Mouse (Mus musculus) myocyte (in vitro differentiated cells): ENCODE results near the gene Fam8a1.

Experiments
- CEBPB ChIP-seq: IDR thresholded peaks from 2 replicates; pipeline ENCODE4 v1.6.1; 2011; ENCODE audit warnings: mild to moderate bottlenecking, moderate library complexity; ENCODE audit not compliant: poor library complexity, insufficient read depth, severe bottlenecking
- MAX ChIP-seq: IDR thresholded peaks from one replicate; pipeline ENCODE4 v1.6.1; 2011; ENCODE audit warnings: low read depth, mild to moderate bottlenecking, control low read depth
- POLR2A ChIP-seq: IDR thresholded peaks from one replicate; pipeline ENCODE4 v1.6.1; 2011; ENCODE audit warnings: low read depth, mild to moderate bottlenecking, control low read depth, moderate library complexity; ENCODE audit not compliant: insufficient read length
- POLR2AphosphoS2 ChIP-seq: IDR thresholded peaks from one replicate; pipeline ENCODE4 v1.6.1; 2011; ENCODE audit warnings: low read depth, control low read depth; ENCODE audit not compliant: insufficient read length
- USF1 ChIP-seq: IDR thresholded peaks from one replicate; pipeline ENCODE4 v1.6.1; 2011; ENCODE audit warnings: low read depth, mild to moderate bottlenecking, control low read depth, moderate library complexity

DNA sequence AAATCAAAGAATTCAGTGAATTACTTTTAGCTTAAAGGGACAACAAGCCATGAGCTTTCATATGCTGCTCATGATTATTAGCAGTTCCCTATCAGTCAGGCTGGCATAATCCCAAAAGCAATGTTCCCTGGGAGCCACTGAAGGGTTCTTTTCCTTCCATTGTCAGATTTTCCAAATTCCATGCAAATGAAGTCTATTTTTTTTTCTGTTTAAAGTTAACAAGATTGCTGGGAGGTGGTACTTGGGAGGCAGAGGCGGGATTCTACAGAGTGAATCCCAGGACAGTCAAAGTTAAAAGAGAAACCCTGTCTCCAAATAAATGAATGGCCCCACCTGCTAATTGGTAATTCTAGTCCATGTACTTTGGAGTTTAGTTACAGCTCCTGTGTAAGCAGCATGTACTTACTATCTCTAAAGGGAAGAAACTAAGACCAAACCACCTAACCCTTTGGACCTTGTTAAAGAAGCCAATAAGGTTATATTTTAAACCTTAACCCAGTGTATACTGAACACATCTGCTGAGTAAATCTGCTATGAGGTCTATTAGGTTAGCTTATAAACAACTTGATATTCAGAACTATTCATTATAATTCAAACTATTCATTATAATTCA lies 26.1 kb downstream of the Fam8a1 start:
- TF ChIP-seq POLR2AphosphoS2 (no peak), POLR2A (no peak), MAX (no peak), CEBPB (no peak), USF1 (no peak)
